Mouse (Mus musculus): ENCODE results near the gene Lgr4. TPM values are rescaled to one million over a fixed set of nuclear protein-coding genes. Genes with fewer than 3 reads are reported as not detected.

Gene Lgr4
- total RNA-seq, 1 experiment, result 68.9 TPM

DNA sequence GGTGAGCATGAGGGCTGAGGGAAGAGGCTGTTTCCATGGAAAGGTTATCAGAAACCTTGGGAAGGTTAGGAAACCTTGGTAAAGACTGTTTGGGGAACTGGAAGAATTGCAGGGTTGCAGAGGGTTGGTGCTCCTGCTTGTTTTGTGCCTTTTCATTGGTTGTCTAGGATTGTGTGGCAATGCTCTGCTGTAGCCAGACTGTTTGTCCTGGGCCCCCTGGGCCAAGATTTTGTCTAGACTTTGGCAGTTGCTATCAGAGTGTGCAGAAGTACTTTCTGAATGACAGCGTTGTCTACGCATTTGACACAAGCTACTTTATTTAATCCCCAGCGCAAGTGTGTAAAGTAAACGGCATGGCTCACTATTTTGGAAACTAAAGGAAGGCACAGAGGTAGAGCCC, 33.6 kb downstream of the Lgr4 start:
- TF ChIP-seq CHD2 (IDR thresholded peaks at IDR 0.05; ENCODE audit: low read depth, low read length) (no peak), MAFK (IDR thresholded peaks at IDR 0.05; ENCODE audit: insufficient read depth, low read depth, low read length) (no peak), HCFC1 (IDR thresholded peaks at IDR 0.05; ENCODE audit: borderline replicate concordance, insufficient read depth, low read length) (no peak), ZNF384 (IDR thresholded peaks at IDR 0.05; ENCODE audit: low read depth, low read length) (no peak), ZC3H11A (IDR thresholded peaks at IDR 0.05; ENCODE audit: borderline replicate concordance, low read depth, low read length) (no peak)
- Histone ChIP-seq H3K9ac (ENCODE audit: insufficient read depth, low read depth, low read length, poor library complexity, severe bottlenecking) (no peak overlapping the region), H3K4me1 (ENCODE audit: control insufficient read depth in 2 of 2, insufficient read depth in 2 of 2, low read length in 2 of 2, poor library complexity in 1 of 2) (peaks cover 0 to 9% of the 10 kb centered on the region in 2 experiments; a peak in 1 of 4 replicates), H3K27ac (ENCODE audit: insufficient read depth, low read depth, low read length, poor library complexity, severe bottlenecking) (no peak overlapping the region), H3K36me3 (ENCODE audit: control insufficient read depth, insufficient read depth, low read length, poor library complexity, severe bottlenecking) (peaks cover 2% of the 10 kb centered on the region; the same call in 1 of the 2 replicates), H3K4me3 (ENCODE audit: insufficient read depth in 1 of 2, low read depth in 1 of 2, low read length in 2 of 2, poor library complexity in 1 of 2, severe bottlenecking in 1 of 2) (no peak overlapping the region), H3K9me3 (ENCODE audit: control insufficient read depth, insufficient read depth, low read depth, low read length) (no peaks in the 10 kb centered on the region)
- in situ Hi-C loops (cut with MboI; ENCODE audit: low sequenced_read_pairs in 2 of 2, unreplicated experiment in 2 of 2), result no loop called here
- DNase-seq (ENCODE audit: low read depth, low spot score), result no peak

- DNase-seq (ENCODE audit: low read depth, low spot score), result no peak
- no peak for TF ChIP-seq MAFK (IDR thresholded peaks at IDR 0.05; ENCODE audit: insufficient read depth, low read depth, low read length)
- no peak for TF ChIP-seq HCFC1 (IDR thresholded peaks at IDR 0.05; ENCODE audit: borderline replicate concordance, insufficient read depth, low read length)
- no peak for TF ChIP-seq CHD2 (IDR thresholded peaks at IDR 0.05; ENCODE audit: low read depth, low read length)
- TF ChIP-seq ZC3H11A (IDR thresholded peaks at IDR 0.05; ENCODE audit: borderline replicate concordance, low read depth, low read length), result no peak
- no peak for TF ChIP-seq ZNF384 (IDR thresholded peaks at IDR 0.05; ENCODE audit: low read depth, low read length)
- H3K36me3 ChIP-seq (ENCODE audit: control insufficient read depth, insufficient read depth, low read length, poor library complexity, severe bottlenecking), result peaks cover 2% of the 10 kb centered on the region
- H3K9ac ChIP-seq (ENCODE audit: insufficient read depth, low read depth, low read length, poor library complexity, severe bottlenecking), result no peak overlapping the region
- peaks cover 0 to 9% of the 10 kb centered on the region in 2 experiments; a peak in 1 of 4 replicates for H3K4me1 ChIP-seq (ENCODE audit: control insufficient read depth in 2 of 2, insufficient read depth in 2 of 2, low read length in 2 of 2, poor library complexity in 1 of 2)
- H3K9me3 ChIP-seq (ENCODE audit: control insufficient read depth, insufficient read depth, low read depth, low read length), result no peaks in the 10 kb centered on the region
- no peak overlapping the region for H3K4me3 ChIP-seq (ENCODE audit: insufficient read depth in 1 of 2, low read depth in 1 of 2, low read length in 2 of 2, poor library complexity in 1 of 2, severe bottlenecking in 1 of 2)
- in situ Hi-C loops (cut with MboI; ENCODE audit: low sequenced_read_pairs in 2 of 2, unreplicated experiment in 2 of 2), result no loop called here
- H3K27ac ChIP-seq (ENCODE audit: insufficient read depth, low read depth, low read length, poor library complexity, severe bottlenecking), result no peak overlapping the region
These were observed 35.7 kb downstream of the Lgr4 start for GRCm38 (mm10) chr2:109953048-109953717.

- Histone ChIP-seq H3K4me1 (ENCODE audit: control insufficient read depth in 2 of 2, insufficient read depth in 2 of 2, low read length in 2 of 2, poor library complexity in 1 of 2) (peaks cover 0 to 9% of the 10 kb centered on the region in 2 experiments; a peak in 1 of 4 replicates), H3K9me3 (ENCODE audit: control insufficient read depth, insufficient read depth, low read depth, low read length) (no peaks in the 10 kb centered on the region), H3K36me3 (ENCODE audit: control insufficient read depth, insufficient read depth, low read length, poor library complexity, severe bottlenecking) (peaks cover 2% of the 10 kb centered on the region), H3K27ac (ENCODE audit: insufficient read depth, low read depth, low read length, poor library complexity, severe bottlenecking) (no peak overlapping the region), H3K4me3 (ENCODE audit: insufficient read depth in 1 of 2, low read depth in 1 of 2, low read length in 2 of 2, poor library complexity in 1 of 2, severe bottlenecking in 1 of 2) (no peak overlapping the region), H3K9ac (ENCODE audit: insufficient read depth, low read depth, low read length, poor library complexity, severe bottlenecking) (no peak overlapping the region)
- DNase-seq (ENCODE audit: low read depth, low spot score), result no peak
- in situ Hi-C loops (cut with MboI; ENCODE audit: low sequenced_read_pairs in 2 of 2, unreplicated experiment in 2 of 2), result no loop called here
- TF ChIP-seq ZC3H11A (IDR thresholded peaks at IDR 0.05; ENCODE audit: borderline replicate concordance, low read depth, low read length), result no peak
- no peak for TF ChIP-seq MAFK (IDR thresholded peaks at IDR 0.05; ENCODE audit: insufficient read depth, low read depth, low read length)
- TF ChIP-seq ZNF384 (IDR thresholded peaks at IDR 0.05; ENCODE audit: low read depth, low read length), result no peak
- TF ChIP-seq CHD2 (IDR thresholded peaks at IDR 0.05; ENCODE audit: low read depth, low read length), result no peak
- TF ChIP-seq HCFC1 (IDR thresholded peaks at IDR 0.05; ENCODE audit: borderline replicate concordance, insufficient read depth, low read length), result no peak
These were observed 36.4 kb downstream of the Lgr4 start for GRCm38 (mm10) chr2:109953893-109954292.

DNA sequence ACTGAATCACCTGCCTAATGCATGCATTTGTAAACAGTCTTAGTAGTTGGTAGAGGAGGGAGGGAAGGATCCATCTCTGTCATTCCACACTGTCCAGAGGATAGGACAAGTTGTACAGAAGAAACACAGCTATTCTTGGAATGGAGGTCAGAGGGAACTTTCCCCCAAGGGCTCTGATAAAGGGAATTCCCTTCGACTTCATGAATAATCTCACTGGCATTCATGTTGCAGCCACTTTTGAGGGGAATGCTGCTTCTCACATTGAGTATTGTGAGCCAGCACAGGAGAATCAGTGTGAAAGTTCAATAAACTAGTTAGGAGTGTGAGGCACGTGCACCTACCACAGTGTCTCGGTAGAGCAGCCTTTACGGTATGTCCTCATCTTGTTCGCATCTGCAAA, 37.6 kb downstream of the Lgr4 start:
- TF ChIP-seq ZC3H11A (IDR thresholded peaks at IDR 0.05; ENCODE audit: borderline replicate concordance, low read depth, low read length) (no peak), MAFK (IDR thresholded peaks at IDR 0.05; ENCODE audit: insufficient read depth, low read depth, low read length) (no peak), CHD2 (IDR thresholded peaks at IDR 0.05; ENCODE audit: low read depth, low read length) (no peak), HCFC1 (IDR thresholded peaks at IDR 0.05; ENCODE audit: borderline replicate concordance, insufficient read depth, low read length) (no peak), ZNF384 (IDR thresholded peaks at IDR 0.05; ENCODE audit: low read depth, low read length) (no peak)

More for the DNA sequence above, 37.6 kb downstream of the Lgr4 start:
- H3K4me1 ChIP-seq (ENCODE audit: control insufficient read depth in 2 of 2, insufficient read depth in 2 of 2, low read length in 2 of 2, poor library complexity in 1 of 2), result peaks cover 0 to 9% of the 10 kb centered on the region in 2 experiments; a peak in 1 of 4 replicates
- in situ Hi-C loops (cut with MboI; ENCODE audit: low sequenced_read_pairs in 2 of 2, unreplicated experiment in 2 of 2), result no loop called here
- DNase-seq (ENCODE audit: low read depth, low spot score), result no peak
- no peak overlapping the region for H3K4me3 ChIP-seq (ENCODE audit: insufficient read depth in 1 of 2, low read depth in 1 of 2, low read length in 2 of 2, poor library complexity in 1 of 2, severe bottlenecking in 1 of 2)
- H3K9me3 ChIP-seq (ENCODE audit: control insufficient read depth, insufficient read depth, low read depth, low read length), result no peaks in the 10 kb centered on the region
- H3K27ac ChIP-seq (ENCODE audit: insufficient read depth, low read depth, low read length, poor library complexity, severe bottlenecking), result no peak overlapping the region
- H3K9ac ChIP-seq (ENCODE audit: insufficient read depth, low read depth, low read length, poor library complexity, severe bottlenecking), result no peak overlapping the region
- peaks cover 2% of the 10 kb centered on the region for H3K36me3 ChIP-seq (ENCODE audit: control insufficient read depth, insufficient read depth, low read length, poor library complexity, severe bottlenecking)
